Mouse (Mus musculus) testis, postnatal 10 days (tissue): ENCODE data around the gene Litaf.

Source experiments
- DNase-seq: peaks from one replicate; pipeline ENCODE4 v3.0.0; 2021; ENCODE audit warnings: low spot score

The Litaf gene

GRCm38 (mm10) chr16:11066029-11066832 is at the start of gene Litaf:
Gene Litaf, minus strand, starts transcription at chr16:11066157.
- DNase-seq: peak; percentile 98

- no peak for DNase-seq
Observed at GRCm38 (mm10) chr16:11109198-11109740, 43.3 kb upstream of the Litaf start.

- no peak for DNase-seq
Observed at GRCm38 (mm10) chr16:11104905-11105304, 38.9 kb upstream of the Litaf start.

DNA sequence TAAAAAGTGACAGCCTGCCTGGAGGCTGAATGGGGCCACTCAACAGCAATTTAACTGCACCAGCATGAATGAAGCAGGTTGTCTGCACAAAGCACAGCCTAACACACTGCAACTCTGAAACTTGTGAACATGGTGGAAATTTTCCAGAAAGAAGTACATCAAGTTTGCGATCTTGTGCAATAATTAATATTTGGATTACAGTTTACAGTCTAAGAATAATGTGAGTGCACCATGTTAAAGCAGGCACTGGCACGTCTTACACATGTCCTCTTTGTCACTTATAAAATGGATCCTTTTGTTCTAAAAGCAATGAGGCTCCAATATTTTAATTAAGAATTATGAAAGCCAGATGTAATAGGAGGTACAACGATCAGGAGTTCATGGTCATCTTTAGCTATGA is 31.3 kb upstream of the Litaf start:
- no peak for DNase-seq

GRCm38 (mm10) chr16:11093717-11094386 is 27.9 kb upstream of the Litaf start:
- DNase-seq: no peak

DNA sequence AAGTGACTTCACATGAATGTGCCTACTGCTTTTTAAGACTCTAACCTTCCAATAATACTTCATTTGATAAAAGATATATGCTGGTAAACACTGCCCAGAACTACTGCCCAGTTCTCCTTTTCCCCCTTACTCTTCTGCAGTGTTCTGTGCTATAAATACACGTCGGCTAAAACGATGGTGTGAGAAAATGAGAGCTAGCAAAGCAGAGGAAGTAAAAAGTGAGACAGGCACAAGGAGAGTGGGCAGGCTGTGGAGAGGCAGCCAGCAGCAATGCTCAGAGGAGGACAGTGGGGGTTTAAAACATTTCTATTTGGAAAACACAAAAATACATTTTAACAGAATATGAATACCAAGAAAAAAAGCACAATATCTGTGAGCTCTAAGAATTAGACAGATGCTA is 26.6 kb upstream of the Litaf start:
- no peak for DNase-seq

GRCm38 (mm10) chr16:11092061-11092460 is 26.1 kb upstream of the Litaf start:
- DNase-seq: no peak

- no peak for DNase-seq
Observed at GRCm38 (mm10) chr16:11090836-11091570, 25.0 kb upstream of the Litaf start.

DNA sequence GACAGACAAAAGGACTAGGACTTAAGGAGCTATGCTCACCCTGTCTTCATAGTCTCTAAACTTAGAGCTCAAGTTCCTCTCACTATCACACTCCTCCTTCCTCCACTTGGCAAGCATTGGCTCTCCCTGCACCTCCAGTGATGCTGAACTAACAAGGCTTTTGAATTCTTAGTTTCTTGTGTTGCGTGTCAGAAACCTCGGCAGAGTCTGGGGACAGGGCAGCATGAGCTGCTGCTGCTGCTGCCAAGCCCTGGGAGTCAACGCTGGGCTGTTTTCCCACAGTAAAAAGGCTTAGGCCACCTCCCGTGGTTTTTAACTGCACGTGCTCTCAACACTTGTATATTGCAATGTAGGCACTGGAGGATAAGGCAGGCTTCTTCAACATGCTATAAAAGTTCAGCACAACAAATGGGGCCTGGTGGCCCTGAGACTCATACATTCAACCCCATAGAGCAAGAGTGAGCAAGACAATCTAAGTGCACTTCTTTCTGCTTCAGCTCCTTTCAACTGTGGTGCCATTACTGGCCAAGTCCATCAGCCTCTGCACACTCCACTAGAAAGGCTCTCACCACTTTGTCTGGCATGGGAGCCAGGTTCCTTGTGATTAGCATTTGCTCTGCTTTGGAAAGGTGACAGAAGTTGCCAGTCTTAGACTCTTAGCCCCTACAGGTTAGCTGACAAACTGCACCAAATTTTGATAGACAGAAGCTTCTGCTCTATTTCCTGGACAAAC is 21.1 kb upstream of the Litaf start:
- no peak for DNase-seq

- DNase-seq: no peak
Observed at GRCm38 (mm10) chr16:11086299-11086698, 20.3 kb upstream of the Litaf start.

DNA sequence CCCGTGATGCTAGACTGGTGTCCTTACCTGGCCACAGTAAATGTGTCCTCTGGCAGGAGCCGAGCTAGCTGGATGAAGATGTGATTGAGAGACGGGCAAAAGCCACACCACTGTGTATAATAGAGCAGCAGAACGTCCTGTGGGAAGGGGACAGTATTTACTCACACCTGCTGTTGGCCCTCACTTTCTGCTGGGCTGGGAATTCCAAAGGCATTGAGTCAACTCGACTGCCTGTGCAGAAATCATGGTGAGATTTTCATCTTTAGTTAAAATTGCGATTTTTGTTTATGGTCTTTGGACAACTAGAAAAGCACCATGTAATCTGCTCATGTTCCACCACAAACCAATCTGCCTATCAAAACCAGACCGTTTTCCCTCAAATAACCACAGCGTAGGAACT is 18.2 kb upstream of the Litaf start:
- no peak for DNase-seq

DNA sequence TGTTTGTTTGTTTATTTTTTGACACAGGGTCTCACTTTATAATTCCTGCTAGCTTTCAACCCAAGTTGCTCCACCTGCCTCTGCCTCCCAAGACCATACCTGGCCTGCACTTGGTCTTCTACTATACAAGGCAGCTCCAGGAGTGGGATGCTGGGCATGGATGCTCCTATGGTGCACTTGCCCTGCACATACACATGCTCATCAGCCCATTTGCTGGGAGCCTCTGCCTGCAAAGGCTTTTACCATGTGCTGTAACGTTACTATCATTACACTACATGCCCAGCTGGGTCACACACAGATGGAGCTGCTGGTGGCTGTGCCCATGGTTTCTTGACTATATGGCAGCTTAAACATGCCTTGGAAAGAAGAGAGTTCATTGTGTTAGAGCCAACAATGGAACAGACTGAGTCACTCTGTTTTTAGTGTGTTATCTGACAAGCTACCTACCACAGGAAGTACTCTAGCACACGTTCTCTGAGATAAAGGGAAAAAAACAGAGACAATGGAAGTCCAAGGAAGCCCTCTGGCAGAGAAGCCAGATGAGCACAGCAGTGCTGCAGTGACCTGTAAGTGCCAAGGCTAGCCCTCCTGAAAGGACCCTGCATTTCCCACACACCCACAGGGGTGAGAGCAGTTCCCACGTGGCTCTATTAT is 12.4 kb upstream of the Litaf start:
- DNase-seq: no peak

DNA sequence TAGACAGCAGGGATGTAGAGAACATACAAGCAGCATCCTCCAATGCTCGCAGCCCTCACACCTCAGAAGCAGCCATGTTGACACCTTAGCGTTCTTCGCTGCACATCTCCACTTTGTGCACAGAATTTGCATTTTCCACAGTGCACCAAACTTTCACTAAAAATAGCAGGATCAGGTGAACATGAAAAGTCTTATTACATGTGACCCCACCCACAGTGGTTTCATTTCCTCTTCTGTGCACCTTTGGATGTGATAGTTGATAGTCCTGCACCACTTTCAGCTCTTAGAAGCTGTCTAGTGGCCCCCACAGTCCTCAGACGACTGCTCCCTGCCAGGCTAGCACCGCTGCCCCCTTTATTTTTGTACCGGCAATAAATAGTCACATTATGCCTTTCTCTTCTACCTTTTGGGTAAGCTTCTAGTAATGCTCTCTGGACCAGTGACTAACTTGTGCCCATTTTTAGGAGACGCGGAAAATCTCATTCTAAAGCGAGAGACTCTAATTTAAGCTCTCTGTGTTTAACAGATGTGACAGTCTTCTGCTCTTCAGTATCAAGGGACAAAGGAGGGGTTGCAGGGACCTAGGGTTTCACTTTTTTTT is 11.7 kb upstream of the Litaf start:
- no peak for DNase-seq

GRCm38 (mm10) chr16:11073060-11073459 is 7.1 kb upstream of the Litaf start:
- DNase-seq: no peak

DNA sequence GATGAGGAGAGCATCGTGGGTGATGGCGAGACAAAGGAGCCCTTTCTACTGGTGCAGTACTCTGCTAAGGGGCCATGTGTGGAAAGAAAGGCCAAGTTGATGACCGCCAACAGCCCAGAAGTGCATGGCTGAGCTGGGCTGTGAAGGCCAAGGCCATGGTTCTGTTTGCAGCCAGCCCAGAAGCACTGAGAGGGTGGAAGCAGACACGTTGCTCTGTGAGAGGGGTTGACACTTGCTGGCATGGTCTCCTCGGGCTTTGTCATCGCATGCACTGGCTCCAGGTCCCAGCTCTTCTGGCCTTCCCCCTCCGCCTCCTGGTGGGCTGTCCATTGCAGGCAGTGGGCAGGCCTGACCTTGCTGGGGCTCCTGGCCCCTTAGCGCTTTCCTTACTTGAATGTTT is 6.5 kb upstream of the Litaf start:
- no peak for DNase-seq

GRCm38 (mm10) chr16:11071887-11072286 is 5.9 kb upstream of the Litaf start:
- no peak for DNase-seq

DNA sequence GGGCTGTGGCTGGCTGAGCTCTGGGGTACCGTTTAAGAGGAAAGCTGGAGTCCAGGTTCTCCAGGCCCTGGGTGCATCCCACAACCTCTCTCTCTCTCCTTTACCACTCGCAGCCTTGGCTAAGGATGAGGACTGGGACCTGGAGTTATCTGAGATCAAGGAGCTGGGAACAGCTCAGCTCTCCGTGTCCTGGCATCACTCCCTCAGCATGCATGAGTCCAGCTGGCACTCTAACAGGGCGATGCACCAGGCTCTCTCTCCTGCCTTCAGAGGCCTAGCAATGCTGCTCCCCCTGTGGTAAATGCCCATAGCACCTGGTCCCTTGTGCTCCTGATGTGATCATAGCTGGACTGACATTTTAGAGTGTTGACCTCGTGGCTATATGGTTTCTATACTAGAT is 5.2 kb upstream of the Litaf start:
- no peak for DNase-seq

DNA sequence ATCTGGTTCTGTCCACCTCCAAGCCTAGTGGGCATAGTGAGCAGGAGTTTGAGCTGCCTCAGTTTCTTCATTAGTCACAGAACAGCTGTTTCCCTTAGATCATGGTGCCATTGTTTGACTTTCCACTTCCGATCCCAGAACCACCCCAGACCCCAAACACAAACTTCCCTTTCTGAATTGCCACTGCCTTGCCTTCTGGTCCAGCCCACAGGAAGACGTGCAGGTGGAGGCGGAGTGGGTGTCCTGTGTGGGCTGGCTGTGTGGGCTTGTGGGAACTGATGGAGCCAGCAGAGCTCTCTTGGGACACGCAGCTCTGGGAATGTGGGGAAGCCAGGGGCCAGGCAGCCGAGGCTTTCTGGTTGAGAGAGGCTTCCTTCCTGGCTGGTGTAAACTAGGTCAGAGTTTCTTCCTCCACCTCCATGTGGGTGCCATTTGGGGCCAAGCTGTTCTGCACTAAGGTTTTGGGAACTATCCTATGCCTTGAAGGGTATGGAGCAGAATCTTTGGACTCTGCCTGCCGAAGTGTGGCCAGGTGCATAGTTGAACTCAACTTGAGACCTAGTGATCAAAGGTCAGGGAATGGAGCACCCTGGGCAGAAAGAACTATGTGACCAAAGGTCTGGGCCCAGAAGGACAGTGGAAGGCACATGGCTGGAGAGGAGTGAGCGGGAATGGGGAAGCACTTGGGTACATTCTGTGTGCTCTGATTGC is 3.9 kb upstream of the Litaf start:
- DNase-seq: no peak

GRCm38 (mm10) chr16:11069271-11069670 is 3.3 kb upstream of the Litaf start:
- no peak for DNase-seq

DNA sequence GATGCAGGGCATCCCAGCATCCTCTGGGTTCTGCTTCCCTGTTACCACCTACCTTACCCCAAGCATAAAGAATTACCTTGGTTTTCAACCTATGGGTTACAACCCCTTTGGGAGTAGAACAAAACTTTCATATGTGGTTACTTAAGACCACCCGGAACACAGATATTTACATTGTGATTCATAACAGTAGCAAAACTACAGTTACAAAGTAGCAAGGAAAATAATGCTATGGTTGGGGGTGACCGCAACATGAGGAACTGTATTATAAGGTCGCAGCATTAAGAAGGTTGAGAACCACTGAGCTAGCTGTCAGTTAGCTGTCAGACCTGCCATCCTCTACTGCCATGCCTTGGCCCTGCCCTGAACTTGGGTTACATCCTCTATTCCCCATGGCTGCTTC is 2.7 kb upstream of the Litaf start:
- no peak for DNase-seq
